Mouse (Mus musculus) kidney, embryonic 14.5 days (tissue): ENCODE measurements around the gene Scn1a. TPM values are rescaled to one million over a fixed set of nuclear protein-coding genes. Genes with fewer than 3 reads are reported as not detected.
A peak's percentile ranks its signal among the peaks of the same experiment; 100 is the strongest.

Source experiments
- ATAC-seq: fragments of 200-750 bp; cut with Nextera tagmentation; 2 replicates; pipeline ENCODE4 v1.8.0; 2017; ENCODE audit warnings: moderate number of reproducible peaks, mild to moderate bottlenecking, moderate TSS enrichment, moderate library complexity; ENCODE audit not compliant: low FRiP score, low TSS enrichment
- H3K27ac ChIP-seq: fragments of 300-500 bp; sonication (generic); 2 replicates; pipeline ENCODE4 v1.5.1; 2014; ENCODE audit warnings: low read depth, mild to moderate bottlenecking, low read length, moderate library complexity, mixed read lengths
- H3K27me3 ChIP-seq: fragments of 300-500 bp; sonication (generic); 2 replicates; pipeline ENCODE4 v1.6.1; 2014; ENCODE audit warnings: mild to moderate bottlenecking, low read length; ENCODE audit not compliant: control insufficient read depth, insufficient read depth
- H3K36me3 ChIP-seq: fragments of 300-500 bp; sonication (generic); 2 replicates; pipeline ENCODE4 v1.6.1; 2014; ENCODE audit warnings: low read length, mixed read lengths; ENCODE audit not compliant: control insufficient read depth, insufficient read depth
- H3K4me1 ChIP-seq: fragments of 300-500 bp; sonication (generic); 2 replicates; pipeline ENCODE4 v1.6.1; 2014; ENCODE audit warnings: low read length, mixed read lengths; ENCODE audit not compliant: control insufficient read depth, insufficient read depth
- H3K4me2 ChIP-seq: fragments of 300-500 bp; sonication (generic); replicated peaks from 2 replicates; pipeline ENCODE4 v1.6.1; 2014; ENCODE audit warnings: low read depth, mild to moderate bottlenecking, low read length
- H3K4me3 ChIP-seq: fragments of 300-500 bp; sonication (generic); 2 replicates; pipeline ENCODE4 v1.5.1; 2014; ENCODE audit warnings: mild to moderate bottlenecking, low read length
- H3K9ac ChIP-seq: fragments of 300-500 bp; sonication (generic); 2 replicates; pipeline ENCODE4 v1.6.1; 2014; ENCODE audit warnings: low read depth, mild to moderate bottlenecking, low read length, moderate library complexity
- H3K9me3 ChIP-seq: fragments of 300-500 bp; sonication (generic); 2 replicates; pipeline ENCODE4 v1.6.1; 2016; ENCODE audit warnings: low read length; ENCODE audit not compliant: control insufficient read depth
- WGBS: fragments of 180-500 bp; shearing (Covaris S2); extraction: QIAGEN DNeasy Blood & Tissue Kit; methylation state at CpG from one replicate; pipeline ENCODE4 v1.1.7; 2014; 5-methylcytosine and 5-hydroxymethylcytosine counted together
- polyA plus RNA-seq: library from polyadenylated mRNA; unstranded; fragments of >200 nt; fragmentation: Nextera tagmentation; extraction: Ambion mirVana; gene quantifications from 2 replicates; pipeline ENCODE4 v1.2.1, GENCODE M21; 2014

The Scn1a gene
- 1.2 and 1.3 TPM in 2 replicates for polyA plus RNA-seq

GRCm38 (mm10) chr2:66440711-66441110 is at the start of gene Scn1a:
Scn1a (minus strand) TSS chr2:66440840.
- H3K9ac ChIP-seq: peak within 1 kb of the TSS; percentile 19; the same call in 1 of the 2 replicates
- H3K4me1 ChIP-seq: no peaks in the 10 kb centered on the region
- WGBS: 8% methylated on average over 7 of the region's 7 CpGs
- H3K36me3 ChIP-seq: no peaks in the 10 kb centered on the region
- H3K4me2 ChIP-seq: peak within 1 kb of the TSS; percentile 50
- peak within 1 kb of the TSS; percentile 20 for H3K4me3 ChIP-seq
- no peak within 1 kb of the TSS for H3K27ac ChIP-seq
- ATAC-seq: no peak
- H3K9me3 ChIP-seq: no peaks in the 10 kb centered on the region
- no peaks in the 10 kb centered on the region for H3K27me3 ChIP-seq

DNA sequence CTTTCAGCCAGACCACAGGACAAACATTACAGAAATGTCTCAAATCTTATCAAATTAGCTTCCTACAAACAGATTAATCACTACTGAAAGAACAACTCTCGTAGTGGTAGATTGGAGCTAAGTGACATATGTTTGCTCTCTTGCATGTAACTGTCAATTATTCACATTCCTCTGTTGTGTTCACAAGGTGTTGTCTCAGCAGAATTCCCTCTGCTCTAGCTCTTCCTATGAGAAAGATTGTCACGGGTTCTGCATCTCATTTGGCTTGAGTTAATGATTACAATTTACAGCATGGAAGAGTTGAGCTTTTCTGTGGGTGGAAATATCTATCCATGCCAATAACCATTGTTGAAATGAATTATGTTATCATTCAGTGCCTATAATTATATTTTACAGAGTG is 37.8 kb upstream of the Scn1a start:
- Histone ChIP-seq H3K9ac (no peak overlapping the region), H3K9me3 (no peaks in the 10 kb centered on the region), H3K4me1 (no peaks in the 10 kb centered on the region), H3K4me2 (no peak overlapping the region), H3K27me3 (no peaks in the 10 kb centered on the region), H3K36me3 (no peaks in the 10 kb centered on the region), H3K4me3 (no peak overlapping the region), H3K27ac (no peak overlapping the region)
- 58% methylated on average over 2 of the region's 2 CpGs for WGBS
- peak; percentile 39; the same call in 1 of the 2 replicates for ATAC-seq

GRCm38 (mm10) chr2:66473181-66473822 is 32.7 kb upstream of the Scn1a start:
- no peaks in the 10 kb centered on the region for H3K36me3 ChIP-seq
- ATAC-seq: 0 out of 2 replicates have a peak, but pooled peaks have one; percentile 60
- H3K9ac ChIP-seq: no peak overlapping the region
- no peaks in the 10 kb centered on the region for H3K4me1 ChIP-seq
- H3K27ac ChIP-seq: no peak overlapping the region
- no peaks in the 10 kb centered on the region for H3K9me3 ChIP-seq
- H3K4me2 ChIP-seq: no peak overlapping the region
- no peak overlapping the region for H3K4me3 ChIP-seq
- 54% methylated on average over 3 of the region's 3 CpGs for WGBS
- H3K27me3 ChIP-seq: no peaks in the 10 kb centered on the region

GRCm38 (mm10) chr2:66465484-66465883 is 24.8 kb upstream of the Scn1a start:
- H3K9me3 ChIP-seq: no peaks in the 10 kb centered on the region
- H3K9ac ChIP-seq: no peak overlapping the region
- ATAC-seq: peak; percentile 81
- H3K27me3 ChIP-seq: no peaks in the 10 kb centered on the region
- no peak overlapping the region for H3K4me3 ChIP-seq
- H3K27ac ChIP-seq: no peak overlapping the region
- WGBS: 14% methylated on average over 3 of the region's 3 CpGs
- no peak overlapping the region for H3K4me2 ChIP-seq
- H3K36me3 ChIP-seq: no peaks in the 10 kb centered on the region
- no peaks in the 10 kb centered on the region for H3K4me1 ChIP-seq

- no peaks in the 10 kb centered on the region for H3K27me3 ChIP-seq
- H3K9me3 ChIP-seq: no peaks in the 10 kb centered on the region
- H3K36me3 ChIP-seq: no peaks in the 10 kb centered on the region
- WGBS: 26% methylated on average over 2 of the region's 2 CpGs
- H3K4me3 ChIP-seq: no peak overlapping the region
- H3K4me2 ChIP-seq: no peak overlapping the region
- H3K27ac ChIP-seq: no peak overlapping the region
- no peak overlapping the region for H3K9ac ChIP-seq
- no peaks in the 10 kb centered on the region for H3K4me1 ChIP-seq
- peak; percentile 89 for ATAC-seq
Measured at GRCm38 (mm10) chr2:66464874-66465458, 24.3 kb upstream of the Scn1a start.

- Histone ChIP-seq H3K4me1 (no peaks in the 10 kb centered on the region), H3K36me3 (no peaks in the 10 kb centered on the region), H3K27ac (no peak overlapping the region), H3K9me3 (no peaks in the 10 kb centered on the region), H3K9ac (no peak overlapping the region), H3K4me3 (no peak overlapping the region), H3K4me2 (no peak overlapping the region), H3K27me3 (no peaks in the 10 kb centered on the region)
- 98% methylated on average over 6 of the region's 6 CpGs for WGBS
- ATAC-seq: no peak
Measured at GRCm38 (mm10) chr2:66463916-66464315, 23.3 kb upstream of the Scn1a start.

- H3K9me3 ChIP-seq: no peaks in the 10 kb centered on the region
- H3K4me2 ChIP-seq: no peak overlapping the region
- H3K4me1 ChIP-seq: no peaks in the 10 kb centered on the region
- no peak for ATAC-seq
- H3K27me3 ChIP-seq: no peaks in the 10 kb centered on the region
- no peak overlapping the region for H3K27ac ChIP-seq
- no peak overlapping the region for H3K4me3 ChIP-seq
- H3K9ac ChIP-seq: no peak overlapping the region
- H3K36me3 ChIP-seq: no peaks in the 10 kb centered on the region
- WGBS: 86% methylated on average over 1 of the region's 1 CpGs
Measured at GRCm38 (mm10) chr2:66462458-66462857, 21.8 kb upstream of the Scn1a start.

DNA sequence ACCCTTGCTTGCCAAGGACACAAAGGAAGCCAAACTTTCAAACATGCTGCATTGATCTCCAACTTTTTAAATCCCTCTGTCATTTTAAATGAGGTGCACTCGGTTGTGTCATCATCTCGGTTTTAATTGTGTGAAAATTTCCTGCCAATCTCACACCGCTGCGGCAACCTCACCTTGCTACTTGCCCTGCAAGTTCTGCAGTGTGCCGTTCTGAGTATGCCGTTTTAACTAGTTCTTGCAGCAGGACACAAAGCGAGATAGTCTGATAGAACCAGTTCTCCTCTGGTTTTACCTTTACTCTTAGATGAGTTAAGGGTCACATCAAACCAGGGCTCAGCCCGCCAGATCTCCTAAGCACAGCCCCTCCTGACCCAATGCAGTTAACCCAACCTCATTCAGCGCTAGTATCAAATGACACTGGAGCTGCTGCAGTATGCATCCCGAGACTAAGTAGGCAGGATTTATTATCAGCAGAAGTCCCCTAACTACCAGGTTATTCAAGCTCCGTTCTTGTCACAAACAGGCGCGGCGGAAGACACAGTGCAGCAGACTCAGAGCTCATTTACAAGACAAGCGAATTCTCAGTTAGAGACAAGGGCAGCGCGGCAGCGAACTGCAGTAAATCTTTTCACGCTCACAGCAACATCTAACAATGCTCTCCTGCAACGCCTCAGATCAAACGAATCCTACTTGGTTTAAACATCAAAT is 722 bp downstream of the Scn1a start:
- H3K27me3 ChIP-seq: no peaks in the 10 kb centered on the region
- no peak overlapping the region for H3K27ac ChIP-seq
- peak; percentile 81 for ATAC-seq
- H3K4me3 ChIP-seq: peak overlapping the region; percentile 20
- no peaks in the 10 kb centered on the region for H3K36me3 ChIP-seq
- H3K9ac ChIP-seq: peak overlapping the region; percentile 19; the same call in 1 of the 2 replicates
- H3K4me1 ChIP-seq: no peaks in the 10 kb centered on the region
- peak overlapping the region; percentile 50 for H3K4me2 ChIP-seq
- 2% methylated on average over 21 of the region's 21 CpGs for WGBS
- no peaks in the 10 kb centered on the region for H3K9me3 ChIP-seq

GRCm38 (mm10) chr2:66436286-66436685 is 4.4 kb downstream of the Scn1a start:
- 58% methylated on average over 3 of the region's 3 CpGs for WGBS
- H3K4me3 ChIP-seq: no peak overlapping the region
- no peak overlapping the region for H3K4me2 ChIP-seq
- H3K9ac ChIP-seq: no peak overlapping the region
- no peak overlapping the region for H3K27ac ChIP-seq
- H3K36me3 ChIP-seq: no peaks in the 10 kb centered on the region
- H3K4me1 ChIP-seq: no peaks in the 10 kb centered on the region
- H3K27me3 ChIP-seq: no peaks in the 10 kb centered on the region
- no peaks in the 10 kb centered on the region for H3K9me3 ChIP-seq
- ATAC-seq: no peak
